Mouse (Mus musculus) ES-E14 (cell line): ENCODE results near the gene Fam83c. TPM values are rescaled to one million over a fixed set of nuclear protein-coding genes. Genes with fewer than 3 reads are reported as not detected.

Source experiments
- DNase-seq: peaks from one replicate; pipeline ENCODE4 v3.0.0-alpha.2; 2013; ENCODE audit warnings: low read depth, low spot score
- H3K27ac ChIP-seq: 2 replicates; pipeline ENCODE4 v1.5.1; 2012; ENCODE audit warnings: low read depth, mild to moderate bottlenecking, low read length, moderate library complexity, mixed read lengths; ENCODE audit not compliant: poor library complexity, insufficient read depth, severe bottlenecking
- H3K36me3 ChIP-seq: 2 replicates; pipeline ENCODE4 v1.6.1; 2012; ENCODE audit warnings: mild to moderate bottlenecking, low read length, moderate library complexity, mixed read lengths; ENCODE audit not compliant: control insufficient read depth, poor library complexity, insufficient read depth, severe bottlenecking
- H3K4me1 ChIP-seq, 2 experiments: fragments of 150-350 bp in 1 of 2; sonication (generic) in 1 of 2; 2 replicates each; pipeline ENCODE4 v1.6.1; 2012; ENCODE audit warnings: low read length in 2 of 2, mild to moderate bottlenecking in 1 of 2, mixed read lengths in 1 of 2; ENCODE audit not compliant: control insufficient read depth in 2 of 2, insufficient read depth in 2 of 2, poor library complexity in 1 of 2
- H3K4me3 ChIP-seq, 2 experiments: fragments of 150-350 bp in 1 of 2; sonication (generic) in 1 of 2; 2 replicates each; pipeline ENCODE4 v1.5.1; 2012; ENCODE audit warnings: low read length in 2 of 2, low read depth in 1 of 2, mild to moderate bottlenecking in 1 of 2, mixed read lengths in 1 of 2; ENCODE audit not compliant: insufficient read depth in 1 of 2, poor library complexity in 1 of 2, severe bottlenecking in 1 of 2
- H3K9ac ChIP-seq: 2 replicates; pipeline ENCODE4 v1.6.1; 2012; ENCODE audit warnings: low read depth, mild to moderate bottlenecking, low read length, mixed read lengths; ENCODE audit not compliant: poor library complexity, insufficient read depth, severe bottlenecking
- H3K9me3 ChIP-seq: fragments of 150-350 bp; sonication (generic); 2 replicates; pipeline ENCODE4 v1.6.1; 2012; ENCODE audit warnings: low read depth, mild to moderate bottlenecking, low read length; ENCODE audit not compliant: control insufficient read depth, insufficient read depth
- CHD2 ChIP-seq: IDR thresholded peaks from 2 replicates; pipeline ENCODE4 v1.6.1; 2014; ENCODE audit warnings: mild to moderate bottlenecking, low read depth, low read length, inconsistent platforms
- HCFC1 ChIP-seq: IDR thresholded peaks from 2 replicates; pipeline ENCODE4 v1.6.1; 2012; ENCODE audit warnings: low read length, inconsistent platforms, borderline replicate concordance; ENCODE audit not compliant: insufficient read depth
- MAFK ChIP-seq: IDR thresholded peaks from 2 replicates; pipeline ENCODE4 v1.6.1; 2014; ENCODE audit warnings: mild to moderate bottlenecking, low read depth, low read length, inconsistent platforms; ENCODE audit not compliant: insufficient read depth
- ZC3H11A ChIP-seq: IDR thresholded peaks from 2 replicates; pipeline ENCODE4 v1.6.1; 2012; ENCODE audit warnings: low read depth, mild to moderate bottlenecking, inconsistent platforms, low read length, borderline replicate concordance
- ZNF384 ChIP-seq: IDR thresholded peaks from 2 replicates; pipeline ENCODE4 v1.6.1; 2012; ENCODE audit warnings: low read depth, low read length, inconsistent platforms
- in situ Hi-C, 2 experiments: fragments of 600-800 bp; cut with MboI; formaldehyde crosslinking; loops; one replicate each; pipeline ENCODE4 v1.15.1; 2025; ENCODE audit warnings: low sequenced_read_pairs in 2 of 2, inconsistent platforms in 1 of 2; ENCODE audit not compliant: unreplicated experiment in 2 of 2
- total RNA-seq: library from RNA; depleted of rRNA; stranded (reverse); fragments of 300-350 nt; gene quantifications from 2 replicates; pipeline ENCODE4 v1.2.3, GENCODE M21; 2012

The Fam83c gene
- total RNA-seq, 1 experiment = 0.13 TPM

- in situ Hi-C loops = no loop called here
- Histone ChIP-seq H3K9ac (no peak overlapping the region), H3K27ac (peak overlapping the region; percentile 28; the same call in 1 of the 2 replicates), H3K9me3 (no peaks in the 10 kb centered on the region), H3K4me3 (no peak overlapping the region), H3K36me3 (peaks cover 16% of the 10 kb centered on the region; the same call in 1 of the 2 replicates), H3K4me1 (no peaks in the 10 kb centered on the region; a peak in 1 of 4 replicates)
- no peak for TF ChIP-seq HCFC1
- no peak for TF ChIP-seq ZNF384
- no peak for TF ChIP-seq ZC3H11A
- no peak for TF ChIP-seq MAFK
- TF ChIP-seq CHD2 = no peak
- no peak for DNase-seq
Measured at GRCm38 (mm10) chr2:155862573-155863300, 28.1 kb upstream of the Fam83c start.

- Histone ChIP-seq H3K4me3 (no peak overlapping the region), H3K4me1 (no peaks in the 10 kb centered on the region; a peak in 1 of 4 replicates), H3K9ac (no peak overlapping the region), H3K36me3 (peaks cover 25% of the 10 kb centered on the region), H3K9me3 (no peaks in the 10 kb centered on the region), H3K27ac (no peak overlapping the region)
- in situ Hi-C loops = no loop called here
- DNase-seq = no peak
- TF ChIP-seq CHD2 (no peak), HCFC1 (no peak), ZC3H11A (no peak), ZNF384 (no peak), MAFK (no peak)
Measured at GRCm38 (mm10) chr2:155861581-155861980, 26.9 kb upstream of the Fam83c start.

- Histone ChIP-seq H3K4me1 (no peaks in the 10 kb centered on the region; a peak in 1 of 4 replicates), H3K9ac (no peak overlapping the region), H3K36me3 (peaks cover 25% of the 10 kb centered on the region), H3K27ac (no peak overlapping the region), H3K9me3 (no peaks in the 10 kb centered on the region), H3K4me3 (no peak overlapping the region)
- no peak for DNase-seq
- TF ChIP-seq CHD2 (no peak), ZNF384 (no peak), HCFC1 (no peak), ZC3H11A (no peak), MAFK (no peak)
- in situ Hi-C loops = no loop called here
Measured at GRCm38 (mm10) chr2:155860102-155860501, 25.4 kb upstream of the Fam83c start.

- no peak for DNase-seq
- no peak for TF ChIP-seq ZNF384
- TF ChIP-seq CHD2 = no peak
- no peak overlapping the region for H3K9ac ChIP-seq
- H3K27ac ChIP-seq = no peak overlapping the region
- peaks cover 0 to 6% of the 10 kb centered on the region in 2 experiments; a peak in 2 of 4 replicates for H3K4me1 ChIP-seq
- peaks cover 26% of the 10 kb centered on the region for H3K36me3 ChIP-seq
- H3K9me3 ChIP-seq = no peaks in the 10 kb centered on the region
- no peak overlapping the region for H3K4me3 ChIP-seq
- in situ Hi-C loops = no loop called here
Measured at GRCm38 (mm10) chr2:155852536-155852935, 17.9 kb upstream of the Fam83c start.

GRCm38 (mm10) chr2:155850120-155850519, 15.5 kb upstream of the Fam83c start:
- in situ Hi-C loops = no loop called here
- no peak overlapping the region for H3K4me3 ChIP-seq
- no peaks in the 10 kb centered on the region for H3K9me3 ChIP-seq
- no peak for TF ChIP-seq MAFK
- TF ChIP-seq ZC3H11A = no peak
- no peak overlapping the region for H3K9ac ChIP-seq
- DNase-seq = no peak
- H3K27ac ChIP-seq = no peak overlapping the region
- H3K36me3 ChIP-seq = peaks cover 31% of the 10 kb centered on the region
- peaks cover 0 to 6% of the 10 kb centered on the region in 2 experiments; a peak in 2 of 4 replicates for H3K4me1 ChIP-seq
